Mouse (Mus musculus): Measurements from ENCODE around the gene Gna15. TPM values are rescaled to one million over a fixed set of nuclear protein-coding genes. Genes with fewer than 3 reads are reported as not detected.

Gna15 gene
- total RNA-seq, 2 experiments from 2014 or later, result 1.1 to 1.8 TPM

GRCm38 (mm10) chr10:81496264-81496901 lies 27.6 kb downstream of the Gna15 start, which contains the start of gene Ncln:
Ncln (minus strand) TSS chr10:81496392.
- DNase-seq (ENCODE audit: low spot score in 2 of 2), result peak; percentile 92 to 98

- no peak for DNase-seq (ENCODE audit: low spot score in 2 of 2)
These were observed 28.3 kb downstream of the Gna15 start for GRCm38 (mm10) chr10:81495616-81496263.

- DNase-seq (ENCODE audit: low spot score in 2 of 2), result no peak
These were observed 28.9 kb downstream of the Gna15 start for GRCm38 (mm10) chr10:81495151-81495550.

- DNase-seq (ENCODE audit: low spot score in 2 of 2), result no peak
These were observed 29.6 kb downstream of the Gna15 start for GRCm38 (mm10) chr10:81494260-81495041.

- no peak for DNase-seq (ENCODE audit: low spot score in 2 of 2)
These were observed 30.3 kb downstream of the Gna15 start for GRCm38 (mm10) chr10:81493601-81494220.

- DNase-seq (ENCODE audit: low spot score in 2 of 2), result no peak
These were observed 31.3 kb downstream of the Gna15 start for GRCm38 (mm10) chr10:81492606-81493240.

- no peak for DNase-seq (ENCODE audit: low spot score in 2 of 2)
These were observed 33.0 kb downstream of the Gna15 start for GRCm38 (mm10) chr10:81491018-81491417.

- no peak for DNase-seq (ENCODE audit: low spot score in 2 of 2)
These were observed 34.1 kb downstream of the Gna15 start for GRCm38 (mm10) chr10:81489941-81490340.

GRCm38 (mm10) chr10:81488081-81488480 lies 35.9 kb downstream of the Gna15 start:
- DNase-seq (ENCODE audit: low spot score in 2 of 2), result no peak

GRCm38 (mm10) chr10:81486496-81486895 lies 37.5 kb downstream of the Gna15 start:
- DNase-seq (ENCODE audit: low spot score in 2 of 2), result no peak

GRCm38 (mm10) chr10:81485479-81486018 lies 38.5 kb downstream of the Gna15 start:
- no peak for DNase-seq (ENCODE audit: low spot score in 2 of 2)

- DNase-seq (ENCODE audit: low spot score in 2 of 2), result no peak
These were observed 39.0 kb downstream of the Gna15 start for GRCm38 (mm10) chr10:81485060-81485449.

- no peak for DNase-seq (ENCODE audit: low spot score in 2 of 2)
These were observed 39.5 kb downstream of the Gna15 start for GRCm38 (mm10) chr10:81484441-81485059.

GRCm38 (mm10) chr10:81483983-81484382 lies 40.0 kb downstream of the Gna15 start:
- no peak for DNase-seq (ENCODE audit: low spot score in 2 of 2)

- peak in 1 of 2 experiments; percentile 44 for DNase-seq (ENCODE audit: low spot score in 2 of 2)
These were observed 41.5 kb downstream of the Gna15 start, which contains the start of gene Celf5 for GRCm38 (mm10) chr10:81482533-81482889. Celf5 (minus strand) TSS chr10:81482709.

GRCm38 (mm10) chr10:81481605-81482532 lies 42.2 kb downstream of the Gna15 start:
- DNase-seq (ENCODE audit: low spot score in 2 of 2), result no peak

GRCm38 (mm10) chr10:81474461-81474860 lies 49.6 kb downstream of the Gna15 start:
- no peak for DNase-seq (ENCODE audit: low spot score in 2 of 2)

- no peak for DNase-seq (ENCODE audit: low spot score in 2 of 2)
These were observed 51.0 kb downstream of the Gna15 start for GRCm38 (mm10) chr10:81473003-81473451.

- no peak for DNase-seq (ENCODE audit: low spot score in 2 of 2)
These were observed 51.5 kb downstream of the Gna15 start for GRCm38 (mm10) chr10:81472403-81473002.

All from gastrocnemius, postnatal 4 days (tissue).